Mouse (Mus musculus) right cerebral cortex, adult 2 months (tissue): ENCODE data around the gene Slc29a1.
A peak's percentile ranks its signal among the peaks of the same experiment; 100 is the strongest.

Source experiments
- DNase-seq, 2 experiments: peaks; one replicate each; pipeline ENCODE4 v3.0.0; 2021 to 2022; ENCODE audit warnings: low spot score in 2 of 2

Slc29a1 gene

DNA sequence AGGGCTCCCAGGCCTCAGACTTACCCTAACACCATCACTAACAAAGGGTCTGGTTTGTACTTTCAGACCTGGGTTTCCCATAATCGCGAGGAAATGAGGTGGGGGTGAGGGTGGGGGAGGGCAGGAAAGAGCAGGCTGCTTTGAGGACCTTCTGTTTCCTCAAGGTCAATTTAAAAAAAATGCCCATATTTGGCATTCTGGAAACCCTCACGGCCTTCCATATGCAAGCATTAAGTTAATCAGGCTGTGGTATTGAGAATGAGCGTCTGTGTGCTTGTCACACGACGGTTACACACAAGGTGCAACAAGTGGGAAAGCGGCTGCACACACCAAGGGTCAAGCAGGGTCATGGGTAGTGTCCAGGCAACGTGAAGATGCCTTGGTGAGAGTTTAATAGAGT is 12.6 kb upstream of the Slc29a1 start:
- no peak for DNase-seq

DNA sequence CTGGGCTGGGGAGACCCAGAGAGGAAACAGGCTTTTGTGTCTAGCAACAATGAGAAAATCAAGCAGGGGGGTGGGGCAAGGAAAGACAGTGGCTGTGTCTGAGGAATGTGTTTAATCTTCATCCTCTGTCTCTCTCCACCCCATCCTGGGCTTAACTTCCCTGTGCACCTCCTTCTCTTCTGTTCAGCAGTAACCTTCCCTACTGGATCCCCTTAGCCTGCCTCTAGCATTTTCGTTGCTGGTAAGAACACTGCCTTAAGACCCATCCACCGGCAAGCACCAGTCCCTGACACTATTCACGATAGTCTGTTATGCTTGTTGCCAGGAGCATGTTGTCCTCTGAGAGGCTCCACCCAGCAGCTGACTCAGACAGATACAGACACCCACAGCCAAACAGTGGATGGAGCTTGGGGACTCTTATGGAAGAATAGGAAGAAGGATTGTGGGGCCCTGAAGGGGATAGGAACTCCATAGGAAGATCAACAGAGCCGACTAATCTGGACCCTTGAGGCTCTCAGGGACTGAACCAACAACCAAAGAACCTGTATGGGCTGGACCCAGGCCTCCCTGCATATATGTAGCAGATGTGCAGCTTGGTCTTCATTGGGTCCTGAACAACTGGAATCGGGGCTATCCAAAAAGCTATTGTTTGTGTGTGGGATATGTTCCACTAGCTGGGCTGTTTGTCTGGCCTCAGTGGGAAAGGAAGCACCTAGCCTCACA is 10.9 kb upstream of the Slc29a1 start:
- no peak for DNase-seq

DNA sequence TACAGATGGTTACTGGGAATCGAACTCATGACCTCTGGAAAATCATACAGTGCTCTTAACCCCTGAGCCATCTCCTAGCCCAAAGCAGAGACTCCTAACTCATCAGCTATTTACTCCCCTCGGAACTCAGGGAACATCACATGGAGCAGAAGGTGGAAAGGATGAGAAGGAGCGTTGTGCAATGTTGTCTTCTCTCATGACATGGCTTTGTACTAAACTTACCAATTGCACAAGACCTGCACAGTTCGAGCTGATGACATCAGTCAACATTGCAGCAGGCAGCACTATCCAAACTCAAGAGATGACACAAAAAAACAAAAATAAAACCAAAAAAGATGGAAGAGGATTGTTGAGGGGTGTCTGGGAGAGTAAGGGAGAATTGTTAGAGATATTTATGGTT is 9.0 kb upstream of the Slc29a1 start:
- DNase-seq, result no peak

DNA sequence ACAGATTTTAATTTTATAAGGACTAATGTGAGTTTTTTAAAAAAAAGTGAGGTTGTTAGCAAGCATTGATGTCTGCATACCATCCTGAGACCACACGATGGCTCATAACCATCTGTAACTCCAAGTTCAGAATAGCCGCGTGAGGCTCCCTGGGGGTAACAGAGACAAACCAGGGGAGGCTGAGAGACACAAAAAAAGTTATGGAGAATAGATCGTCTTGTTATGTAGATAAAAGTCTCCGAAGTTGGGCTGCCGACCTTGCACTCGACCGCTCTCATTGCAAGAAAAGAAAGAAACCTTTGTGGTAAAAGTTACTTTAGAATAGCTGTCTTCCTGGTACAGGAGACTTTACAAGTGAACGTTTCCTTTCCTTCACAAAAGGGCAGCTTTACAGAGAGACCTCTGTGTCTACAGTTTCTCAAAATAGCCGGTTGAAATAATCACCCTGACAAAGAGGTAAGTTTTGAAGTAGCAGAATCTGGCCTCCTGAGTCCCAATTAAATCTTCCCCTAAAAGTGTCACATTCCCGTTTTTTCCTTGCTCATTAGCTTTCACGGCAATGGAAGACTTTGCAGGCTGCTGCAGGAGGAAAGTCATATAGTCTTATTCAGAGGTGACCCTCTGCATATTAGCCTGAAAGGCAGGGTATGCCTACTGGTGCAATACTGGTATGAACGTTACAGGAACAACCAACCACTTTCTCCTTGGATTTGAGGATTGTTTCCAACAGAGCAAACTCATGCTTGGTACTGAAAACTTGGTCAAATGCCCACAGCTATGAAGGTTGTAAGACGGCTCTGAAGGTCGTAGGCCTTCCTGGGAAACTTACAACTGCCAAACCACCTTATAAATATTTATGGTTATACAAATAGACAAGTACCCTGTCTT is 7.8 kb upstream of the Slc29a1 start:
- DNase-seq, result no peak

DNA sequence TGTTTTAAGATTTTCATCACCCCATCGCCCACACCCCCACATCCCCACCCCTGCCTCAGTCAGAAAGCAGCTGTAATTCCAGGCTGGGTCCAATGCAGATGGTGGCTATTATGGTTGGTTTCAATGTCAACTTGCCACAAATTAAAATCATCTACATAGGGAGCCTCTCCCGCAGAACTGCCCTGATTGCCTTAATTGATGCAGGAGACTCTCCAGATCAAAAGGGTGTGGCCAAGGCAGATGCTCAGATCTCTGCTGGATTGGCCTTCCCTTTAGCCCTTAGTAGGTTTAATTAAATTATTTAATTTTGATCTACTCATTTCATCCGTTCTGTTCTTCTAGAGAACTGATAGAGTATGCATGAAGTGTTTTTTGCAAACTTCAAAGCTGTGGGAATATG is 3.6 kb upstream of the Slc29a1 start:
- DNase-seq, result no peak

DNA sequence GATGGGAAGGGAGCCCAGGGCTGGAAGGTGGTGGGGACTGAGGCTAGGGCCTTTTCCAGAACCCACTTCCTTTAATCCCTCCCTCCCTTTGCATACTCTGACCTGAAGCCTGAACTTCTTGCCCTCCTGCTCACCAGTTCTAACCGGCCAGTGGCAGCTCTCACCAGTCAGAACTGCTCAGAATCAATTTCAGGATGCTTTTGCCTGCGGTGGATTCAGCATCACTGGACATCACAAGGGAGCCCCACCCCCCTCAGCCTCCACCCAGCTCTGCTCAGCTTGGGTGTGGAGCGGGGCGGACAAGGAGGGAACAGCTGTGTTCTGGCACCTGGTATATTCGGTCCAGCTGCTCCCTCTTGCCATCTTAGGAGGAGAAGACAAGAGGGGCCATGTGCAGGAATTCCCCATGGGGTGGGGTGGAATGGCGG is 2.5 kb upstream of the Slc29a1 start, which contains the start of gene Mymx:
Gene Mymx, minus strand, starts transcription at position 226 of the 428 bp plus-strand sequence.
- DNase-seq, result no peak

DNA sequence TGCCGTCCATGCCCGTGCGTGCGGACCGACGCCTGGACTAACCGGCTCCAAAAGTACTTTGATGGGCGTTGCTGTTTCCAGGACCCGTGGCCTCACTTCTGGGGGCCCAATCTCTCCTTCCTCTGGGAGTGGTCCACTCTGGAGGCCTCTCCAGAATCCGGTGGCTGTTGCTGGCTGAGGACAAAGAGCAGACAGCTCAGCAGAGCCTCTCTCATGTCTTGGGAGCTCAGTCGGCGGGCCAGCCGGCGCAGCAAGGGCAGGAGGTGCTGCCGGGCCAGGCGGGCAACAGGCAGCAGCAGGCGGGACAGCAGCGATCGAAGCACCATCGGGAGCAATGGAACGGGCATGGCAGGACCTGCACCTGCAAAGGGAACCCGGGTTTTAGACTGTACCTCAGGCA is 1.9 kb upstream of the Slc29a1 start:
- DNase-seq, result no peak

DNA sequence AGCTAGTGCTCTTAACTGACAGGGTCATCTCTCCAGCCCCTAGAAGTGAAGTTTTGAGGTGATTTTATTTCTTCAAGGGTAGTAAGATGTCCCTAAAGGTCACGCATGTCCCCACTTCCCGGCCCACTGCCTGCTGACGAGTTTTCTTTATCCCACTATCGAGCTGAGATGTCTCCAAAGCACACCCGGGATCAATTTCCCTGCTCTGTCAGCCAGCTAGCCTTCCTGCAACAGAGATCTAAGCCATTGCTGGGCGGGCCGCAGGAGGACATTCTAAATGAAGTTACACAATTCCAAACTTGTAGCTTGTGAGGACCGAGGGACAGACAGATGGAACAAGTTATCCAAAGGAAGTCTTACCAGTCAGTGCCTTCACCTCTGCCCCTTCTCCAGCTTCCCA is 861 bp upstream of the Slc29a1 start:
- no peak for DNase-seq

DNA sequence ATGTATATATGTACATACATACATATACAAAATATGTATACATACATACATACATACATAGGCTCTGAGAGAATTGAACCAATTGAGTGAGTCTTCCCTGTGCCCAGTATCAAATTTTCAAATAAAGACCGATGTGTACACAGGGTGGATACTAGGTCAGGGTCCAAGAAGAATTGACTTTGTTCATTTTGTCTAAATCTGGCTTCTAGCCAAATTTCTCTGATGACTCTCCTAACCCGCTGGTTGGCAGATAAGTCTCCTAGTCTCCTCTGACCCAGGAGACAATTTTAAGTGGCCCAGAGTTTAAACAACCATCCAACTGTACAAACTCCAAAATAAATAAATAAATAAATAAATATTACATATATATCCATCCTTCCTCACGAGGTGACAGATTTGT is 515 bp downstream of the Slc29a1 start:
- no peak for DNase-seq

DNA sequence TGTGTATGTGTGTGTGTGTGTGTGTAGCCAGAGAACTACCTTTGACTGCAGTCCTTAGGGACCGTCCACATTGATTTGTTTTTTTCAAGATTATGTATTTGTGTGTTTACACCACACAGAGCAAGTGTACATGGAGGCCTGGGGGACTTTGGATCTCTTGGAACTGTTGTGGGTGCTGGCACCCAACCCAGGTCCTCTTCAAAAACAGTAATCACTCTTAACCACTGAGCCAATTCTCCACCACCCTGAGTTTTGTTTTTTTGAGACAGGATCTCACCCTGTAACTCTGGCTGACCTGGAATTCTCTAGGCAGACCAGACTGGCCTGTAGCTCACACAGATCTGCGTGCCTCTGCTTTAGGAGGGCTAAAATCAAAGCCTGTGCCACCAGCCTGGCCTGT is 1.0 kb downstream of the Slc29a1 start:
- DNase-seq, result no peak

DNA sequence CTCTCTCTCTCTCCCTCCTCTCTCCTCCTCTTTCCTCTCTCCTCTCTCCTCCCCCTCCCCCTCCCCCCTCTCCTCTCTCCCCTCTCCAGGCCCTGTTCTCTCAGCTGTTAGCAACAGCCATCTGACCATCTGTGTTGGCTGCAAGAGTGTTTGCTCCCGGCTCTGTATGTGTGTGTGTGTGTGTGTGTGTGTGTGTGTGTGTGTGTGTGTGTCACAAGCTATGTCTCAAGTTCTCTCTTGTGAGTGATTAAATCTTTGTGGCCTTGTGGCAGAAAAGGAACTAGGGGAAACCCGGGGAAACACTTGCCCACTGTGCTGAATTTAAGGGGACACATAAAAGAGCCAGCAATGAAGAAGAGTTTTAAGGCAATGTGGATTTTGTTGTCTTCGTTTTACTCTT is 1.6 kb downstream of the Slc29a1 start:
- no peak for DNase-seq

DNA sequence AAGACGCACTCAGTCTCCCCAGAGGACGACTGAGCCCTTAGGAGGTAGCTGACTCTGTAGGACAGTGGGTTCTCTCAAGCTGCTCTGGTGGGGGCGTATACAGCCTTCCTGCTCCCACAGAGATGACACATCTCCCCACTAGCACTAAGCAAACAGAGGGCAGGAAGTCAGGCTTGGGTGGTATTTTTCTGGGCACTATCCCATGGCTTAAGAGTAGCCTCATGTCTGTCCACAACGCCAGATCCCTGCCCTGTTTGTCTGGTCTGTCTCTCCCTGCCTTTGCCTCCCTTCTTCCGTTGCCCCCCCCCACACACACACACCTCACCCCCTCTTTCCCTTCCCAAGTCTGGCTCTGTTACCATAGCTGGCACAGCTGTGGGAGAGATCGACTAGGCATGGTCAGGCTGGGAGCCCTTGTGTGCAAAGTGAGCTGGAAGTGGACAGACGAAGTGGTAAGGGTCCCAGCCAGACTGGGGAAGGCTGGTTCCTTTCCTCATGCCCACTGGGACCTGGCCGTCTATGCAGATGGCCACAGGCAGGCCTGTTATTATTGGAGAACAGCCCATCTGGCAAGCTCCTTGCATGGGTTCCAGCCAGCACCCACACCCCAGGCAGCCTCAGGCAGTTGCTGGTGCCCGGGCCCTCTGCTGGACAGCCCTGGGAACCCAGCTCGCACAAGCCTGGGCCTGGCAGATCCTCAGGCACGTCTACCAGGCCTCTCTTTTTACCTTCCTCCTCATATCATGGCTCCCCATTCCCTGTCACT is 2.6 kb downstream of the Slc29a1 start:
- peak in 1 of 2 experiments; percentile 68 for DNase-seq

DNA sequence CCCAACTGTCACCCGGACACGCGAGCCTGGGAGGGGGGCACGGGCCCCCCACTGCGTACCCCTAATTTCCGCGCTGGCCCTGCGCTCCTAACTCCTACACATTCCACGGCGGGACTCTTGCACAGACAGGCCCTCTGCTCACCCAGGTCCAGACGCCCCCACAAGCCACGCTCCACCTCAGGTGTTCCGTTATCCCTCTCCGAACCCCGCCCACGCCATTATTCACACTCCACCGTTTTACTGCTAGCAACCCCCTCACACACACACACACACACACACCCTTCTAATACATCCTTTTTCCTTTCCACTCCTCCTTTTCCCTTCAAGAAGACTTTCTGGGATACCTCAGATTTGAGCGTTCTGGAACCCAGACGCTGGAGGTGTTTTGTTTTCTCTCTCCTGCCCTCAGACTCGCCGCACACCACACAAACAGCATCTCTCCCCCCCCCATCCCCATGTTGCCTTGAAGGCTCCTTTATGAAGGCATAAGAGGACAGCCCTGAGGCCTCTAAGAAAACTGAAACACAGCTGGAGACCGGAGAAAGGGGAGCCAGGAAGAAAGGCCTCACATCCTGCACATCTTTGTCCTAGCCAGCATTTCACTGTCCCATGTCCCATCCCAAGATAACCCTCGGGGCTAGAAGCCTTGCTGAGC is 3.5 kb downstream of the Slc29a1 start:
- peak in 1 of 2 experiments; percentile 35 for DNase-seq

DNA sequence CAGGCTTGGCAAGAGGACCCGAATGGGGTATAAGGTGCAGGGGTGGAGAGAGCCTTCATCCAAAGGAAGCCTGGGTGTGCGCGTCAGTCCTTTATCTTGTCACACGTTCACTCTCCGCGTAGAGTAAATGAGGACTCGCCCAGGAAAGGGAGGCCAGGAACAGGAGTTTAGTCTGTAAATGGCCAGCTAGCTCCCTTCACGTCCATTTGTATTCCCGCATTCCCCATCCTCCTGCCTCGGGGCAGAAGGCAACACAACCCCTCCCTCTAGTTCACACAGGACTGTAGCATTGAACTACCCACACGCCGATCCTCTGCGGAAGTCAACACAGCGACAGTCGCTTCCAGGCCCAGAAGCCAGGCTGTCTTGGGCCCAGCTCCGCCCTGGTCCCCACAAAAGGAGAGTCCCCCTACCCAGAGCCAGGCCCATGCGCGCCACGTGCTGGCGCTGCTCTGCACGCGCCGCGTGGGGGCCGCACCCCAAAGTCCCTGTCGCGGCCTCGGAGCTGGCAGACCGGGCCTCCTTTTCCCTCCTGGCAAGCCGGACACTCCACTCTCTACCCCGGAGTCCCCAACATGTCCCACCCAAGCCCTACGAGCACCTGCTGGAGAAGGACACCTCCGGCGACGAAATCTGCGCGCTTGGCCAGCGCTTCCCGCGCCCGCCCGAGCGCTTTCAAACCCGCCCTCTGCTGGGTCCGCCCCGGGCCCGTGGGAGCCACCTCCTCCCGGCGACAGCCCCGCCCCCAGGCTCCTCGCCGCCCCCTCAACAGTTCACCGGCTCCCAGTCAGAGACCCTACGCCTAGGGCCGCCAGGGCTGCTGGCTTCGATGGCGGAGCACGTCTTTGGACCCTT is 4.3 kb downstream of the Slc29a1 start:
- no peak for DNase-seq

DNA sequence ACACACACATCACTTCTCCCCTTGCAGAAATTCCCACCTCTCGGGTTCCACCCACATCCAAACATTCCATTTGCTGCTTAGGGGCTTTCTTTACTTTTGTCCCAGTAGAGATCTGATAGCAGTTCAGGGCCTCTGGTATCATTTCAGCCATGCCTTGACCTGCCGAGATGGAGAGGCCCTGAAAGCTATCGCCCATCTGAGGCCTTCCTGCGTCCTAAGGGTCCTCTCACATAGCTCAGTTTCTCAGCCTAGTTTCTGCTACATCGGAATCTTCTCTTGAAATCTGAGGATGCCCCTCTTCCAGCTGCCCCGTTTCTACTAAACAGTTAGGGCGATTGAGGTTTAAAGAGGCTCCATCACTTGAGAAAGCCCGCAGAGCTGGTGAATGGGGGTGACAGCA is 5.2 kb downstream of the Slc29a1 start:
- DNase-seq, result no peak

DNA sequence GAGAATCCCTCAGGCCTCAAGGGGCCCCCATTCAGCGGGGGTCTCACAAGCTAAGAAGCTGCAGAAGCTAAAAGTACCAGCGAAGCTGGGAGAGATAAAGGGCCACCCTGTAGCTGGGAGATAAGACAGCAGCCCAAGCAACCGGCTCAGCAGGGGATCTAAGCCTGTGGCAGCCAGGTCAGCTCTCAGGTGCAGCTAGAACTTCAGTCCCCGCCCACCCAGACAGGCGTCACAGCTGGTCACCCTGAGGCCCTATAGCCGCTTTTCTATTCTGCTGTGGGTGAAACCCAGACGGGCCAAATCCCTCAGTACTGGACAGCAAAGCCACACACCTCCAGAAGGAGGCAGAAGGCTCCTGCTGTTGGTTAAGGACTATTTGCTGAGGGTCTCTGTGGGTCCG is 5.9 kb downstream of the Slc29a1 start:
- DNase-seq, result no peak

DNA sequence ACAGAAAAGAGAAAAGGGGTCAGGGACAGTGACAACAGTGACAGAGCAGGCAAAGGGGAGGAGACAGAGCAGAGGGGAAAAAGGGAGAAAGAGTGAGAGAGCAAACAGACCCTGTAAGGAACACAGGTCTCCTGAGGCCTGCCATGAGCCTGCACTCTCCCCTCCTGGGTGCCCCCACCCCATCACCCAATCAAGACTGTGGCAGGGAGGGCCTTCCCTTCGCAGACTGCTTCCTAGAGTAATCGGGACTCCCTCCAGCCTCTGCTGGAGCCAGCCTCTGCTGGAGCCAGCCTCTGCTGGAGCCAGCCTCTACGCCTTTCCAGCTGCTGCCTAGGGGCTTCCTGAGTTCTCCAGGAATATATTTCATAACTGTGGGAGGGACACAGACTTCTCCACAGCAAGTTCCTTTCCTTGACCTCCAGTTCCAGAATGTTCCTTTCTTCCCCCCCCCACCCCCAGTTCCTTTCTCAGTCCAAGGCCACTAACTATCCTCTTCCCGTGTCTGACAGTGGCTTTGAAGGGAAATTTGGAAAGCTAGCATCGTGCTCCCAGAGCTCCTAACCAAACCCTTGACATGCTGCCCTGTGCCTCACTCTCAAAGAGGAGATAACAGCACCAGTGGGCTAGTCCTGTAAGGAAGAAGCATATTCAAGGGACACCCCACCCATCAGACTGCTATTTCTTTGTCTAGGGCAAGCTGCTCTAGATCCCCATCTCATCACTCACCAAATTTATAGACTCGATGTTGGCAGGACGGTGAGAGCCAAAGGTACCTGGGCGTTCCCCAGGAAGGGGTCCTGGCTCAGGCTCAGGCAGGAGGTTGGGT is 6.6 kb downstream of the Slc29a1 start:
- no peak for DNase-seq

DNA sequence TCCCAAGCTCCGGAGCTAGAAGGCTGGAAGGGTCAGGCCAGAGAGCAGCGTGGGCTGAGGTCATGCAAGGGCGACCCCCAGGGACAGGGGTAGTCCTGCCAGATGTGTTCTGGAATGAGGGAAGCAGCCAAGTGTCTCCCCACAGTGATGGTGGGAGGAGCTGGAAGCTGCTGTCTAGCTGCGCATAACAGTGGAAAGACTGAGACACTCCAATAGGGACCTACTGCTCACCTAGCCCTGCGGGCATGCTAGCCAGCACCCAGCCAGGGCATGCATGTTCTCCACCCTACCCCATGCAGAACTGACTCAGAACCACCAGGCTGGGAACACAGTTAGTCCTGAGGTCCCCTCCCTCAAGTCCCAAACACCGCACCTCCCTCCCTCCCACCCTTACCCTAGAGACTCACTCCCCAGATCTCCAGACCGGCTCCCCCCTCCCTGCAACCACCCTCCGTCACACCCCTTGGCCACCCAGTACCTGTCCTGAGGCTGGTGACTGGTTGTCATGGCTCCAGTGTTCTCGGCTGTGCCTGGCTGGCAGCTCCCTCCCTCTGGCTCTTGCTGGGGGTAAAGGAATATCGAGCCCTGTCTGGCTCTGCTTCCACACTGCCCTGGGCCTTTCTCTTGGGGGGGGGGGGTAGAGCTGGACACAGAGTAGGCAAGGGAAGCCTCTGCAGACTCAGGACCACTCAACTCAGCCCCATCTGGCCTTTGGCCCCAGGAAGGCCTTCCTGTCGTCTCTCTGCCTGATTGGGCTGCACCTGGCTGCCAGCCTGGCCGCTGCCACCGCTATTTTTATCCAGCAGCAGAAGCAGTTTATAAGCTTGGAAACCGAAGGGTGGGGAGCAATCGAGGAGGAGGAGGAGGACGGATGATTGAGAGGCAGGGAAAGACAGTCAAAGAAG is 7.5 kb downstream of the Slc29a1 start:
- DNase-seq, result no peak

DNA sequence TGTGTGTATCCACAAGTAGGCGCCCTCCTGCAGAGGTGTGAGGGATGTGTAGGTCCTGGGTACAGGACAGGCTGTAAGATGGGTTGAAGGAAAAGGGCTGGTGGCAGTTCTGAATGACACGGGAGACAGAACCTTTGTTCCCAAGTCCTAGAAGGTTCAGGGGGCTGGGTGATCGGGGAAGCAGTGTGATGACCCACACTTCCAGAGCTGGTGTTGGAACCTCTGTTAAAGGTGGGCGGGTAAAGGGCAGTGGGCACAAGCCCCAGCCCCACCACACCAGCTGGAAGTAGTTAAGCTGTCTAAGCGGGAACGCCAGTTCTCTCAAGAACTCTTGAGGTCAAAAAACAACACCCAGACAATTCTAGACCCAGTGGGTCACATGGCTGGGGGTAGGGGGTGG is 9.0 kb downstream of the Slc29a1 start:
- no peak for DNase-seq
